Mouse (Mus musculus): ENCODE data around the gene Bpi. TPM values are rescaled to one million over a fixed set of nuclear protein-coding genes. Genes with fewer than 3 reads are reported as not detected.

Bpi gene
- polyA plus RNA-seq, 1 experiment from 2014 or later, result not detected

DNA sequence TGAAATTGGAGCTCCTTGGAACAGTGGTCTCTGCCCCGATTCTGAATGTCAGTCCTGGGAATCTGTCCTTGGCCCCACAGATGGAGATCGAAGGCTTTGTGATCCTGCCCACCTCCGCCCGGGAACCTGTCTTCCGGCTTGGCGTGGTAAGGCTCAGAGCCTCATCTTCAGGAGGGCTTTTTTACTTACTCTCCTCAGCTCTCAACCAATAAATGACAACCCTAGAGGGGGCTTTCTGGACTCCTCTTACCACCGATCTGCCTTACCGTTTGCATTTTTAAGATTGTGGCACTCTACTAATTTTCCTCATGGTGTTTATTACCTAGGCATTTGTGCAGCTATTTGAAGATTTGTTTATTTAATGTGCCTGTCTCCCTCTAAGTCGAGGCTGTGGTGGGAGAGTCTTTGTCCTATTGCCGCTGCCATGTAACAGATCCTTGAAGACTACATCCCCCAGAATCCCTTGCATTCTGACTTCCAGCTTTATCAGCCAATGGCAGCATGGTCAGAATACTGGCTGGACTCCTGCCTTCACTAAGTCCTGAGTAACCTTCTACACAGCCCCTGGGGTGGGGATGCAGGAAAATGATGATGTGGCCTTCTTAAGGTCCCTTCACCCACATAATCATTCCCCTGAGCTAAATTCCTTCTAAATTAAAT, 66.8 kb downstream of the Bpi start:
- DNase-seq (ENCODE audit: low spot score) (no peak), ATAC-seq (no peak; the same call in 1 of the 2 replicates)
- no peak overlapping the region for H3K4me2 ChIP-seq (replicated peaks; ENCODE audit: low read depth, low read length)
- WGBS, result 61% methylated on average over 10 of the region's 10 CpGs
- H3K9me3 ChIP-seq (ENCODE audit: low read length), result no peaks in the 10 kb centered on the region
- no peak overlapping the region for H3K4me3 ChIP-seq (ENCODE audit: low read depth, low read length)
- H3K36me3 ChIP-seq (ENCODE audit: insufficient read depth, low read length), result no peaks in the 10 kb centered on the region
- no peak overlapping the region for H3K27ac ChIP-seq (ENCODE audit: low read length)
- no peaks in the 10 kb centered on the region for H3K4me1 ChIP-seq (ENCODE audit: insufficient read depth, low read depth, low read length)
- TF ChIP-seq EP300 (IDR thresholded peaks at IDR 0.05), result no peak
- no peaks in the 10 kb centered on the region for H3K27me3 ChIP-seq (replicated peaks; ENCODE audit: insufficient read depth, low read length)
- no peak overlapping the region for H3K9ac ChIP-seq (replicated peaks; ENCODE audit: low read depth)

- Histone ChIP-seq H3K4me1 (ENCODE audit: insufficient read depth, low read depth, low read length) (no peaks in the 10 kb centered on the region), H3K9me3 (ENCODE audit: low read length) (no peaks in the 10 kb centered on the region), H3K27me3 (replicated peaks; ENCODE audit: insufficient read depth, low read length) (no peaks in the 10 kb centered on the region), H3K4me3 (ENCODE audit: low read depth, low read length) (no peak overlapping the region), H3K4me2 (replicated peaks; ENCODE audit: low read depth, low read length) (no peak overlapping the region), H3K36me3 (ENCODE audit: insufficient read depth, low read length) (no peaks in the 10 kb centered on the region), H3K9ac (replicated peaks; ENCODE audit: low read depth) (no peak overlapping the region), H3K27ac (ENCODE audit: low read length) (no peak overlapping the region)
- TF ChIP-seq CTCF (IDR thresholded peaks at IDR 0.05) (no peak), EP300 (IDR thresholded peaks at IDR 0.05) (no peak)
- ATAC-seq (no peak), DNase-seq (ENCODE audit: low spot score) (no peak)
- 85% methylated on average over 8 of the region's 8 CpGs for WGBS
Observed at GRCm38 (mm10) chr2:158325609-158326008, 67.7 kb downstream of the Bpi start.

Small RNAs within 50 kb of the gene (microRNA-seq; reads per million reads assigned to microRNA genes)
- gene Mir7685, result not detected

Other genes starting within 250 kb of the Bpi start
- gene Tti1, start 229.7 kb upstream of the Bpi start, polyA plus RNA-seq (2015; fragmentation: Nextera tagmentation; extraction: Ambion mirVana), result 8.1 and 8.6 TPM in 2 replicates
- 23.4 and 23.8 TPM in 2 replicates for gene Rprd1b, start 229.6 kb upstream of the Bpi start, polyA plus RNA-seq (2015; fragmentation: Nextera tagmentation; extraction: Ambion mirVana)
- gene Tgm2, start 111.7 kb upstream of the Bpi start, polyA plus RNA-seq (2015; fragmentation: Nextera tagmentation; extraction: Ambion mirVana), result 97.0 TPM in 2 replicates
- 0.85 and 0.87 TPM in 2 replicates for gene D630003M21Rik, start 28.9 kb upstream of the Bpi start, polyA plus RNA-seq (2015; fragmentation: Nextera tagmentation; extraction: Ambion mirVana)
- gene Lbp, start 48.4 kb downstream of the Bpi start, polyA plus RNA-seq (2015; fragmentation: Nextera tagmentation; extraction: Ambion mirVana), result 42.1 and 56.8 TPM in 2 replicates
- gene Snhg11, start 117.5 kb downstream of the Bpi start, polyA plus RNA-seq (2015; fragmentation: Nextera tagmentation; extraction: Ambion mirVana), result 6.1 and 6.2 TPM in 2 replicates
- gene Ralgapb, start 151.8 kb downstream of the Bpi start, polyA plus RNA-seq (2015; fragmentation: Nextera tagmentation; extraction: Ambion mirVana), result 14.8 and 17.8 TPM in 2 replicates
- 0.45 and 0.62 TPM in 2 replicates for gene Adig, start 244.5 kb downstream of the Bpi start, polyA plus RNA-seq (2015; fragmentation: Nextera tagmentation; extraction: Ambion mirVana)

All from lung, postnatal 0 days (tissue).